Mouse (Mus musculus) layer of hippocampus, adult 2 months (tissue): ENCODE results near the gene Rapgef3. TPM values are rescaled to one million over a fixed set of nuclear protein-coding genes. Genes with fewer than 3 reads are reported as not detected.

Experiments
- DNase-seq, 2 experiments: peaks; one replicate each; pipeline ENCODE4 v3.0.0; 2022; ENCODE audit warnings: low spot score in 2 of 2
- H3K27ac ChIP-seq: fragments of 200-600 bp; 2 replicates; pipeline ENCODE4 v1.8.1; 2022
- H3K4me3 ChIP-seq: fragments of 200-600 bp; 2 replicates; pipeline ENCODE4 v1.8.1; 2022; ENCODE audit warnings: mild to moderate bottlenecking
- CTCF ChIP-seq: fragments of 200-600 bp; conservative IDR thresholded peaks from 2 replicates; pipeline ENCODE4 v1.8.1; 2022; ENCODE audit warnings: antibody characterized with exemption, mild to moderate bottlenecking, moderate library complexity
- total RNA-seq, 2 experiments: library from RNA; stranded (reverse); gene quantifications; 2 replicates each; pipeline ENCODE4 v1.2.3; 2021

Gene Rapgef3
- total RNA-seq, 2 experiments from 2014 or later: 45.5 to 46.8 TPM

- no peak overlapping the region for H3K4me3 ChIP-seq
These were observed 34.8 kb upstream of the Rapgef3 start for GRCm38 (mm10) chr15:97802575-97802974.

DNA sequence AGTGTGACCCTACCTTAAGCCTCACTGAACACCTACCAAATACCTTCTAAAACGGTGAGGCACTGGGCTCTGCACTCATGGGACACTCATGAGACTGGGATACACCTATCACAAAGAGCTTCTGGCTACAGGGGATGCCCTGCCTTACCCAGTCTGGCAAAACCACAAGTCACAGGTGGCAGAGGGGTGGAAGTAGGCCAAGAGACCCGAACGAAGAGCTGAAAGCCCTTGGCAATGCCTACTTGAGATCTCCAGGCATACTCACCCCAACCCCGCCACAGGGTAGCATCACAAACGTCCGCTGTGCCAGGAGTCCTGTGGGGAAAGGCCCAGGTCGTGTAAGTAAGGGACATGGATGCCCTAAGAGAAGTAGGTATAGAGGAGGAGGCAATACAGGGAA, 34.0 kb upstream of the Rapgef3 start:
- no peak for DNase-seq
- Histone ChIP-seq H3K27ac (no peak overlapping the region), H3K4me3 (no peak overlapping the region)
- no peak for TF ChIP-seq CTCF

More at GRCm38 (mm10) chr15:97802575-97802974, 34.8 kb upstream of the Rapgef3 start:
- no peak overlapping the region for H3K27ac ChIP-seq
- TF ChIP-seq CTCF: no peak
- DNase-seq: no peak

- Histone ChIP-seq H3K27ac (no peak overlapping the region), H3K4me3 (no peak overlapping the region)
- no peak for TF ChIP-seq CTCF
- DNase-seq: no peak
These were observed 33.1 kb upstream of the Rapgef3 start for GRCm38 (mm10) chr15:97800853-97801252.

DNA sequence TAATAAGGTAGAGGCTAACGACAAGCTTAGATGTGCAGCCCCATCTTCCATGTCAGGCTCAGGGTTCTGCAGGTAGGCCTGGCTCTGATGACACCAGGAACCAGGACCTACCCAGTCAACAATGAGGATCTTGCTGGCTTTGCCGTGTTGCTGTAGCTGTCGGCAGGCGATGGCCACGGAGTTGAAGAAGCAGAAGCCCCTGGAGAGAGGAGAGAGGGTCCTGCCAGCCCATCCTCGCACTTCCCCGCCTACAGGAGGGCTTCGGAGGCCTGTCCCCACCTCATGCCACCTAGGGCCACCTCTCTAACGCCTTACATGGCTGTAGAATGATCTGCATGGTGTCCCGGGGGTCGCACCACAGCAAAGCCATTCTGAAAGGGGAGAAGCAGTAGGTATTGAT, 31.7 kb upstream of the Rapgef3 start:
- H3K27ac ChIP-seq: no peak overlapping the region
- no peak for TF ChIP-seq CTCF

DNA sequence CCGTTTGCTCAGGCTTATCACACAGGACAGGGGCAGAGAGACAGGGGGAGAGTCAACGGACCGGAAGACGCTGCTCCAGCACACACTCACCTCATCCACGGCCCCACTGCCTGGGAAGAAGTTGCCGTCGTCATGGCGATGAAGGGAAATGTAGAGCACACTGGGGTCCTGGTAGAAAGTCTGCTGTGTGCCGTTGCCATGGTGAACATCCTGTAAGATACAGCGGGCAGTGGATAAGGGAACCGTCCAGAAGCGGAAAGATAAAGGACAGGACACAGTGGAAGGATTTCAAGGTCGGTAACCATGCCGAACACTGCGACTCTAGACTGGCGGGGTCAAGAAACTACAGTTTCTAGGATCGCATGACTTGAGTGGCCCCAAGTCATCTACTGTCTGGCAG, 30.4 kb upstream of the Rapgef3 start:
- DNase-seq: no peak
- Histone ChIP-seq H3K4me3 (no peak overlapping the region), H3K27ac (no peak overlapping the region)
- TF ChIP-seq CTCF: no peak

More for the DNA sequence above, 31.7 kb upstream of the Rapgef3 start:
- H3K4me3 ChIP-seq: no peak overlapping the region
- no peak for DNase-seq

DNA sequence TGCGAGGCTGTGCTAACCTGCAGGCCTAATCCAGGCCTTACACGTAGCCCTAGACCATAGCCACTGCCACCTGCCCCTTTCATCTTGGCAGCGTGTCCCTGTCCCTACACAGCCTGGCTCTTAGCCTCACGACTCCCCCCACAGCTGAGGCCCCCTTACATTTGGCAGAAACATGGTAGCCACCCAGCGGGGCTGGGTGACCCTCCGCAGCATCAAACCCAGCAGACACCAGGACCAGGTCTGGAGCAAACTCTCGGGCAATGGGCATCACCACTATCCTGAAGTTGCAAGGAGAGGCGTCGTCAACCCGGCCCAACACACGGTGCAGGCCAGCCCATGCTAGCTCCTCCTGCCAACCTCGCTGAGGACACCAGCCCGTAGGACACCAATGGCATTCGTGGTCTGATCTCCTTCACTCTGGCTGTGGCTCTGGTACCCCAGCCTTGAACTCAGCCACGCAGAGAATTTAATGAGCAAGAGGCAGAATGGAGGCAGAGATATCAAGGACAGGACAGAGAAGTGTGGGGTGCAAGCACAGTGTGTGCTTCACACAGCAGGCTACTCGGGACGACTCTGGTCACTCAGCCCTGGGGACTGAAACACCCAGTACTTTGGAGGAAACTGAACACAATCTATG, 29.0 kb upstream of the Rapgef3 start:
- Histone ChIP-seq H3K27ac (no peak overlapping the region), H3K4me3 (no peak overlapping the region)
- DNase-seq: no peak
- TF ChIP-seq CTCF: no peak

DNA sequence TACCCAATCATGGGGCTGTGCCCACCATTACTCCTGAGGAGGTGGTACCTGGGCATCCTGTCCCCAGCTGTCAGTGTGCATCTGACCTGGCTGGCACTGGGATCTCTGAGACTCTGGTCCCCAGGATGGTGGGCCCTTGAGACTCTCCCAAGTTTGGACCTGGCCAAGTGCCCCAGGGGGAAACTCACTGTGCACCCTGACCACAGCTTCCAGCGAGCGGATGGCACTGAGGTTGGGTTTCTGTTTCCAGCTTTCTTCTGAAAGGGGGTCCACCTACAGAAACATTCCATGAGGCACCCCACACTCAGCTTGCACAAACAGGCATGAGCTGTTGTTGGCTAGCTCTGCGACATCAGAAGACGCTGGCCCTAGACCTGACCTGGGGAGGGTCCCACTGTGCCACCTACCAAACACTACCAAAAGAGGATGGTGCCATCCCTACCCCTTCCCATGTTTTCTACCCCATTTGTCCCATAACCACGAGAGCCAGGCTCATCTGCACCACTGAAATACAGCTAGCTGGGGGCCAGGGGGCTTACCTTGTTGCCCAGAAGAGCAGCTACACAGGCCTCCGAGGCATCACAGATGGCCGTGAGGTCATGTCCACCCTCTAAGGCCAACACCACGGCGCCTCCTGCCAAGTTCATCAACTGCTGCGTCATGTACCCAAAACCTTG, 27.9 kb upstream of the Rapgef3 start:
- H3K27ac ChIP-seq: no peak overlapping the region
- no peak for TF ChIP-seq CTCF
- no peak for DNase-seq
- no peak overlapping the region for H3K4me3 ChIP-seq

GRCm38 (mm10) chr15:97794268-97794667, 26.5 kb upstream of the Rapgef3 start:
- H3K27ac ChIP-seq: no peak overlapping the region
- no peak for DNase-seq
- H3K4me3 ChIP-seq: no peak overlapping the region
- TF ChIP-seq CTCF: peak; percentile 75

- no peak for TF ChIP-seq CTCF
- Histone ChIP-seq H3K4me3 (no peak overlapping the region), H3K27ac (peak overlapping the region; percentile 43)
- DNase-seq: no peak
These were observed 25.8 kb upstream of the Rapgef3 start for GRCm38 (mm10) chr15:97793386-97794153.

DNA sequence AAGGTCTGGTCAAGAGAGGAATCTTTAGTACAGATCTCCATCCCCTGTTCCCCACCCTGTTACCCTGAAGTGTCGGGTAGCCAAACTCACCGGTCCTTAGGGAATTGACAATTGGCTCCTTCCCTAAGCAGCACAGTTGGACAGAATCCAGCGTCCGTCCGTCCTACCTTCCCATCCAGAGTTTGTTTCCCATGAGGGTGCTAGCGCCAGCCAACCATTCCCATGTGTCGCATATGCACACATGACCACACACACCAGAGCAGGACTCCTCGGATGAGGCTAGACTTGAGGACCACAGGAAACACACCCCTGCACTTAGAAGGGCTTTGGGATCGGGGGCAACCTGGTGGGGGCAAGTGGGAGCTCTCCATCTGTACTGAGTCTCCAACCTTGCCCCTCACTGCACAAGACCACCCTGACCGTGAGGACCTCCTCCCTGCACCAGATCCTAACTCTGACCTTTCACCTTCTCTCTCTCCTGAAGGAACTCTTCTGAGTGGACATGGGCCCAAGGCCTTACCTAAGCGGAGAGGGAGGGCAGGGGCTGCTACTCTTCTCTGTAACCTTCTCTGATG, 23.4 kb upstream of the Rapgef3 start:
- no peak for DNase-seq
- no peak for TF ChIP-seq CTCF
- peak overlapping the region; percentile 99; the same call in 1 of the 2 replicates for H3K27ac ChIP-seq
- no peak overlapping the region for H3K4me3 ChIP-seq

DNA sequence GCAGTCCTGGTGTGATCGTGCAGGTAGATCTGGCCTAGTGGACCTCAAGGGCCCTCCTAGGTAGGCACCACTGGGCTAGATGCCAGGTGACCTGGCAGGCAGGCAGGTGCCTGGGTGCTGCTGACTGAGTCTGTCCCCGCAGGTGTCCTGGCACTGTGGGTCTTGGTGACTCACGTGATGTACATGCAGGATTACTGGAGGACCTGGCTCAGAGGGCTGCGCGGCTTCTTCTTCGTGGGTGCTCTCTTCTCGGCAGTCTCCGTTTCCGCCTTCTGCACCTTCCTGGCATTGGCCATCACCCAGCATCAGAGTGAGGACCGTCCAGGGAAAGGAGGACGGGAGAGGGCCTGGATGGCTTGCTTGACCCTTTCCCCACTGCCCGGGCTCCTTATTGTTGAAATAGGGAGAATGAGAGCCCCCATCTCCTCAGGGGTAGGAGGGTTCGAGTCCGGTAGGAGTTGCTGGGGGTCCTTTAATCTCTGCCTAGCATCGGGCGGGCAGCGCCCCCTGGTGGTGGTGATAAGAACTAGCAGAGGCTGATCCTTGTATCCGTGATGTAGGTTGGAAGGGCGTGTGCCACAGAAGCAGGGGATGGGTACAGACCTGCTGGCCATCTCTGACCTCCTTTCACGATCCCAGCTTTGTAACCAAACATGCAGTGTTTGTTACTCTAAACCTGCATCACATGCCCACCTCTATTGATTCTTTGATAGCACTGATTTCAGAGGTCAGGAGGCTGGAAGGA, 22.2 kb upstream of the Rapgef3 start:
- TF ChIP-seq CTCF: peak; percentile 94
- no peak overlapping the region for H3K4me3 ChIP-seq
- H3K27ac ChIP-seq: peak overlapping the region; percentile 99
- peak; percentile 49 to 68 for DNase-seq

GRCm38 (mm10) chr15:97788821-97789220, 21.0 kb upstream of the Rapgef3 start:
- DNase-seq: peak; percentile 65 to 80
- no peak; the same call in 1 of the 2 replicates for TF ChIP-seq CTCF
- no peak overlapping the region for H3K4me3 ChIP-seq
- peak overlapping the region; percentile 99 for H3K27ac ChIP-seq
